Mouse (Mus musculus) brain, adult 2 months (tissue): ENCODE measurements around the gene Shank2.

Experiments used
- DNase-seq: peaks from one replicate; pipeline ENCODE4 v3.0.0; 2011; ENCODE audit warnings: low read depth, low spot score

Gene Shank2

GRCm38 (mm10) chr7:144170272-144170671, 168.5 kb downstream of the Shank2 start:
- DNase-seq, result peak; percentile 29

- peak; percentile 65 for DNase-seq
These were observed 169.0 kb downstream of the Shank2 start for GRCm38 (mm10) chr7:144170686-144171085.

GRCm38 (mm10) chr7:144173869-144174268, 172.1 kb downstream of the Shank2 start:
- DNase-seq, result no peak

GRCm38 (mm10) chr7:144174329-144174728, 172.6 kb downstream of the Shank2 start:
- peak; percentile 67 for DNase-seq

GRCm38 (mm10) chr7:144175025-144175424, 173.3 kb downstream of the Shank2 start:
- DNase-seq, result peak; percentile 62

- peak; percentile 75 for DNase-seq
These were observed 173.9 kb downstream of the Shank2 start for GRCm38 (mm10) chr7:144175481-144176233.

GRCm38 (mm10) chr7:144176234-144176730, 174.6 kb downstream of the Shank2 start:
- DNase-seq, result peak; percentile 57

GRCm38 (mm10) chr7:144179436-144179835, 177.7 kb downstream of the Shank2 start:
- DNase-seq, result no peak

GRCm38 (mm10) chr7:144180885-144181284, 179.2 kb downstream of the Shank2 start:
- DNase-seq, result peak; percentile 78

GRCm38 (mm10) chr7:144187869-144188430, 186.2 kb downstream of the Shank2 start:
- no peak for DNase-seq

GRCm38 (mm10) chr7:144189446-144189845, 187.7 kb downstream of the Shank2 start:
- DNase-seq, result no peak

- DNase-seq, result no peak
These were observed 196.8 kb downstream of the Shank2 start for GRCm38 (mm10) chr7:144198491-144198890.

- no peak for DNase-seq
These were observed 200.4 kb downstream of the Shank2 start for GRCm38 (mm10) chr7:144202017-144202682.

- peak; percentile 61 for DNase-seq
These were observed 202.6 kb downstream of the Shank2 start for GRCm38 (mm10) chr7:144204290-144204689.

- DNase-seq, result no peak
These were observed 203.4 kb downstream of the Shank2 start for GRCm38 (mm10) chr7:144205161-144205560.

- DNase-seq, result peak; percentile 80
These were observed 204.1 kb downstream of the Shank2 start for GRCm38 (mm10) chr7:144205837-144206236.

- DNase-seq, result peak; percentile 70
These were observed 204.5 kb downstream of the Shank2 start for GRCm38 (mm10) chr7:144206254-144206653.

- DNase-seq, result no peak
These were observed 205.4 kb downstream of the Shank2 start for GRCm38 (mm10) chr7:144207100-144207499.

- peak; percentile 92 for DNase-seq
These were observed 206.1 kb downstream of the Shank2 start for GRCm38 (mm10) chr7:144207849-144208248.

GRCm38 (mm10) chr7:144208628-144209027, 206.9 kb downstream of the Shank2 start:
- DNase-seq, result no peak

- peak; percentile 74 for DNase-seq
These were observed 208.8 kb downstream of the Shank2 start for GRCm38 (mm10) chr7:144210526-144210925.

- DNase-seq, result no peak
These were observed 211.0 kb downstream of the Shank2 start for GRCm38 (mm10) chr7:144212694-144213093.
